Mouse (Mus musculus): ENCODE measurements around the gene Ceacam9. TPM values are rescaled to one million over a fixed set of nuclear protein-coding genes. Genes with fewer than 3 reads are reported as not detected.
"Not testable (repeated sequence)": the region's sequence is repeated elsewhere in the genome, so short reads cannot be mapped to it uniquely, and the experiment has no call there.

Gene Ceacam9
- total and polyA plus RNA-seq, 2 experiments from 2014 or later, result 0.18 TPM; not detected in 1

GRCm38 (mm10) chr7:16728596-16729348 is 7.0 kb downstream of the Ceacam9 start:
- peak; percentile 80 for TF ChIP-seq CTCF (IDR thresholded peaks at IDR 0.05; ENCODE audit: low read depth)
- H3K4me3 ChIP-seq (ENCODE audit: low read depth, low read length), result peak overlapping the region; percentile 13; the same call in 1 of the 2 replicates
- H3K4me2 ChIP-seq (ENCODE audit: low read depth), result peak overlapping the region; percentile 16

GRCm38 (mm10) chr7:16729563-16729962 is 7.8 kb downstream of the Ceacam9 start:
- not testable (repeated sequence) for H3K27ac ChIP-seq (ENCODE audit: low read depth, low read length); H3K27me3 ChIP-seq (ENCODE audit: insufficient read depth, low read length); H3K9me3 ChIP-seq (ENCODE audit: low read length); H3K4me3 ChIP-seq (ENCODE audit: low read depth, low read length); H3K36me3 ChIP-seq (ENCODE audit: insufficient read depth); H3K4me1 ChIP-seq (ENCODE audit: insufficient read depth); H3K9ac ChIP-seq
- peak; percentile 30; the same call in 1 of the 2 replicates for ATAC-seq
- peak overlapping the region; percentile 15; the same call in 1 of the 2 replicates for H3K4me2 ChIP-seq (ENCODE audit: low read depth)
- DNase-seq, result peak; percentile 20
- 6% methylated on average over 7 of the region's 7 CpGs for WGBS

More at GRCm38 (mm10) chr7:16728596-16729348, 7.0 kb downstream of the Ceacam9 start:
- H3K27me3 ChIP-seq (ENCODE audit: insufficient read depth, low read length), result no peaks in the 10 kb centered on the region
- 27% methylated on average over 14 of the region's 14 CpGs for WGBS
- peak overlapping the region; percentile 19; the same call in 1 of the 2 replicates for H3K9ac ChIP-seq
- H3K4me1 ChIP-seq (ENCODE audit: insufficient read depth), result no peaks in the 10 kb centered on the region
- no peaks in the 10 kb centered on the region for H3K9me3 ChIP-seq (ENCODE audit: low read length)
- peak; percentile 81 for ATAC-seq
- no peak overlapping the region for H3K27ac ChIP-seq (ENCODE audit: low read depth, low read length)
- H3K36me3 ChIP-seq (ENCODE audit: insufficient read depth), result no peaks in the 10 kb centered on the region
- DNase-seq, result peak; percentile 88

- Histone ChIP-seq H3K27ac (ENCODE audit: low read depth, low read length) (no peak overlapping the region), H3K4me2 (ENCODE audit: low read depth) (no peak overlapping the region), H3K27me3 (ENCODE audit: insufficient read depth, low read length) (no peaks in the 10 kb centered on the region), H3K36me3 (ENCODE audit: insufficient read depth) (no peaks in the 10 kb centered on the region), H3K4me3 (ENCODE audit: low read depth, low read length) (no peak overlapping the region), H3K4me1 (ENCODE audit: insufficient read depth) (no peaks in the 10 kb centered on the region), H3K9me3 (ENCODE audit: low read length) (no peaks in the 10 kb centered on the region), H3K9ac (no peak overlapping the region)
- TF ChIP-seq CTCF (IDR thresholded peaks at IDR 0.05; ENCODE audit: low read depth), result no peak
- 91% methylated on average over 5 of the region's 6 CpGs for WGBS
- ATAC-seq (no peak), DNase-seq (no peak)
Measured at GRCm38 (mm10) chr7:16730791-16731190, 9.1 kb downstream of the Ceacam9 start.

GRCm38 (mm10) chr7:16731893-16732422 is 10.2 kb downstream of the Ceacam9 start:
- 71% methylated on average over 7 of the region's 7 CpGs for WGBS
- Histone ChIP-seq H3K36me3 (ENCODE audit: insufficient read depth) (no peaks in the 10 kb centered on the region), H3K9me3 (ENCODE audit: low read length) (no peaks in the 10 kb centered on the region), H3K4me2 (ENCODE audit: low read depth) (no peak overlapping the region), H3K27ac (ENCODE audit: low read depth, low read length) (no peak overlapping the region), H3K4me3 (ENCODE audit: low read depth, low read length) (no peak overlapping the region), H3K9ac (no peak overlapping the region), H3K4me1 (ENCODE audit: insufficient read depth) (no peaks in the 10 kb centered on the region), H3K27me3 (ENCODE audit: insufficient read depth, low read length) (no peaks in the 10 kb centered on the region)
- DNase-seq, result no peak
- ATAC-seq, result no peak
- TF ChIP-seq CTCF (IDR thresholded peaks at IDR 0.05; ENCODE audit: low read depth), result no peak

- 46% methylated on average over 10 of the region's 10 CpGs for WGBS
- no peaks in the 10 kb centered on the region for H3K27me3 ChIP-seq (ENCODE audit: insufficient read depth, low read length)
- peak overlapping the region; percentile 44 for H3K4me2 ChIP-seq (ENCODE audit: low read depth)
- H3K4me3 ChIP-seq (ENCODE audit: low read depth, low read length), result peak overlapping the region; percentile 64
- no peak for TF ChIP-seq CTCF (IDR thresholded peaks at IDR 0.05; ENCODE audit: low read depth)
- H3K4me1 ChIP-seq (ENCODE audit: insufficient read depth), result peaks cover 6% of the 10 kb centered on the region
- no peak overlapping the region for H3K9ac ChIP-seq
- ATAC-seq, result peak; percentile 3
- no peaks in the 10 kb centered on the region for H3K9me3 ChIP-seq (ENCODE audit: low read length)
- no peaks in the 10 kb centered on the region for H3K36me3 ChIP-seq (ENCODE audit: insufficient read depth)
- no peak for DNase-seq
- no peak overlapping the region for H3K27ac ChIP-seq (ENCODE audit: low read depth, low read length)
Measured at GRCm38 (mm10) chr7:16737606-16738072, 15.9 kb downstream of the Ceacam9 start.

- no peak for TF ChIP-seq CTCF (IDR thresholded peaks at IDR 0.05; ENCODE audit: low read depth)
- Histone ChIP-seq H3K9ac (peak within 1 kb of the TSS; percentile 92), H3K9me3 (ENCODE audit: low read length) (no peaks in the 10 kb centered on the region), H3K36me3 (ENCODE audit: insufficient read depth) (peaks cover 3% of the 10 kb centered on the region), H3K27ac (ENCODE audit: low read depth, low read length) (peak within 1 kb of the TSS; percentile 52; the same call in 1 of the 2 replicates), H3K27me3 (ENCODE audit: insufficient read depth, low read length) (no peaks in the 10 kb centered on the region), H3K4me2 (ENCODE audit: low read depth) (peak within 1 kb of the TSS; percentile 90), H3K4me1 (ENCODE audit: insufficient read depth) (peaks cover 6% of the 10 kb centered on the region), H3K4me3 (ENCODE audit: low read depth, low read length) (peak within 1 kb of the TSS; percentile 64)
- peak; percentile 99 for DNase-seq
- peak; percentile 99 for ATAC-seq
- WGBS, result under 1% methylated on average over 34 of the region's 34 CpGs
Measured at GRCm38 (mm10) chr7:16738073-16738696, 16.5 kb downstream of the Ceacam9 start, which contains the start of gene Ap2s1. Gene Ap2s1 (plus strand): TSS chr7:16738410.

Data from forebrain, postnatal 0 days (tissue).